Mouse (Mus musculus): ENCODE results near the gene Ripor2. TPM values are rescaled to one million over a fixed set of nuclear protein-coding genes. Genes with fewer than 3 reads are reported as not detected.
A peak's percentile ranks its signal among the peaks of the same experiment; 100 is the strongest.
"Not testable (repeated sequence)": the region's sequence is repeated elsewhere in the genome, so short reads cannot be mapped to it uniquely, and the experiment has no call there.

Gene Ripor2
- polyA plus RNA-seq, 1 experiment from 2014 or later, result 10.4 TPM

GRCm38 (mm10) chr13:24761083-24761402, 179.1 kb downstream of the Ripor2 start:
- ATAC-seq (ENCODE audit: low FRiP score), result no peak
- Histone ChIP-seq H3K4me3 (ENCODE audit: low read depth, low read length) (peak overlapping the region; percentile 95), H3K4me2 (replicated peaks; ENCODE audit: low read depth, low read length) (peak overlapping the region; percentile 69), H3K4me1 (replicated peaks; ENCODE audit: control insufficient read depth, insufficient read depth, low read length) (no peaks in the 10 kb centered on the region), H3K9ac (ENCODE audit: low read depth, low read length) (peak overlapping the region; percentile 82), H3K27me3 (ENCODE audit: control insufficient read depth, insufficient read depth, low read length) (no peaks in the 10 kb centered on the region), H3K9me3 (ENCODE audit: control insufficient read depth, low read length) (no peaks in the 10 kb centered on the region), H3K27ac (ENCODE audit: low read depth, low read length) (no peak overlapping the region), H3K36me3 (ENCODE audit: control insufficient read depth, insufficient read depth, low read length) (no peaks in the 10 kb centered on the region)
- DNase-seq (ENCODE audit: low spot score), result no peak
- 7% methylated on average over 10 of the region's 10 CpGs for WGBS

GRCm38 (mm10) chr13:24761403-24762227, 179.6 kb downstream of the Ripor2 start, which contains the start of gene Gmnn:
TSS of gene Gmnn (minus strand) at chr13:24761923.
- DNase-seq (ENCODE audit: low spot score), result peak; percentile 92
- Histone ChIP-seq H3K4me3 (ENCODE audit: low read depth, low read length) (peak within 1 kb of the TSS; percentile 95), H3K36me3 (ENCODE audit: control insufficient read depth, insufficient read depth, low read length) (no peaks in the 10 kb centered on the region), H3K4me1 (replicated peaks; ENCODE audit: control insufficient read depth, insufficient read depth, low read length) (no peaks in the 10 kb centered on the region), H3K4me2 (replicated peaks; ENCODE audit: low read depth, low read length) (peak within 1 kb of the TSS; percentile 69), H3K9me3 (ENCODE audit: control insufficient read depth, low read length) (no peaks in the 10 kb centered on the region), H3K9ac (ENCODE audit: low read depth, low read length) (peak within 1 kb of the TSS; percentile 82), H3K27me3 (ENCODE audit: control insufficient read depth, insufficient read depth, low read length) (no peaks in the 10 kb centered on the region), H3K27ac (ENCODE audit: low read depth, low read length) (peak within 1 kb of the TSS; percentile 83)
- peak; percentile 99 for ATAC-seq (ENCODE audit: low FRiP score)
- WGBS, result under 1% methylated on average over 74 of the region's 79 CpGs

DNA sequence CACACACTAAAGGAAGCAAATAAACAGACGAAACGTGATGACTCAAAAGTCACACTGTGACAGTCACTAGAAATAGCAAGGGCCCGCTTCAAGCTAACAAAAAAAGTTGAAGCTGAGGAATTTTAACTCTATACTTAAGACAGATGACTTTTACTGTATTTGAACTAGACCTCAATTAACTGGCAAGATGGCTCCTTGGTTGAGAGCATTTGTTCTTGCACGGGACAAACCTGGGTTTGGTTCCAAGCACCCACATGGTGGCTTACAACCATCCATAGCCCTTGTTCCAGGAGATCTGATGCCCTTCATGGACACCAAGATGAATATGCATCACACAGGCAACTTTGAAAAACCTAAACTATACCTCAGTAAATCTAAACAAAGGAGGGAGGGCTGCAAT, 180.3 kb downstream of the Ripor2 start:
- H3K4me1 ChIP-seq (replicated peaks; ENCODE audit: control insufficient read depth, insufficient read depth, low read length), result no peaks in the 10 kb centered on the region
- H3K9ac ChIP-seq (ENCODE audit: low read depth, low read length), result peak overlapping the region; percentile 82; the same call in 1 of the 2 replicates
- H3K36me3 ChIP-seq (ENCODE audit: control insufficient read depth, insufficient read depth, low read length), result no peaks in the 10 kb centered on the region
- peak overlapping the region; percentile 95 for H3K4me3 ChIP-seq (ENCODE audit: low read depth, low read length)
- no peak overlapping the region for H3K27ac ChIP-seq (ENCODE audit: low read depth, low read length)
- H3K27me3 ChIP-seq (ENCODE audit: control insufficient read depth, insufficient read depth, low read length), result no peaks in the 10 kb centered on the region
- no peak for ATAC-seq (ENCODE audit: low FRiP score)
- no peak for DNase-seq (ENCODE audit: low spot score)
- WGBS, result 35% methylated on average over 4 of the region's 4 CpGs
- H3K4me2 ChIP-seq (replicated peaks; ENCODE audit: low read depth, low read length), result peak overlapping the region; percentile 69
- H3K9me3 ChIP-seq (ENCODE audit: control insufficient read depth, low read length), result no peaks in the 10 kb centered on the region

DNA sequence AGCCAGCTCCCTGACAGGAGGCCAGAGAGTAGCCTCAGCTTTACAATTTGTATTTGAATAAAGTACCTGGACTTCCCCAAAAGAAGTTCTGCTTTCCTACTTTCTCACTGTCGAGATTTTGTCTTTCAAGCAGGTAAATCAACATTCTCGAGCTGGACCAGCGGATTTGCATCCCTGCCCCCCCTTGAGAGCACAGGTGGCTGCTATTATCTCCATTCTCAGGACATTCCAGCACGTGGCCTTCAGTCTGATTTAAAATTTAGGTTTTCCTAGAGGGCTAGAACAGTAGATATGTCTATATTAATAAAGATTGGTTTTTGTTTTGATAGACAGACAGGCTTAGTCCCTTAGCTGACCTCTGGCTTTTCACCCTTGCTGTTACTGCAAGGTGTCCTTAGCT, 185.8 kb downstream of the Ripor2 start:
- H3K9me3 ChIP-seq (ENCODE audit: control insufficient read depth, low read length); H3K4me3 ChIP-seq (ENCODE audit: low read depth, low read length); DNase-seq (ENCODE audit: low spot score); H3K4me2 ChIP-seq (replicated peaks; ENCODE audit: low read depth, low read length); H3K36me3 ChIP-seq (ENCODE audit: control insufficient read depth, insufficient read depth, low read length); ATAC-seq (ENCODE audit: low FRiP score); H3K9ac ChIP-seq (ENCODE audit: low read depth, low read length); H3K27me3 ChIP-seq (ENCODE audit: control insufficient read depth, insufficient read depth, low read length); H3K27ac ChIP-seq (ENCODE audit: low read depth, low read length); H3K4me1 ChIP-seq (replicated peaks; ENCODE audit: control insufficient read depth, insufficient read depth, low read length): not testable (repeated sequence)
- WGBS, result 74% methylated on average over 4 of the region's 4 CpGs

DNA sequence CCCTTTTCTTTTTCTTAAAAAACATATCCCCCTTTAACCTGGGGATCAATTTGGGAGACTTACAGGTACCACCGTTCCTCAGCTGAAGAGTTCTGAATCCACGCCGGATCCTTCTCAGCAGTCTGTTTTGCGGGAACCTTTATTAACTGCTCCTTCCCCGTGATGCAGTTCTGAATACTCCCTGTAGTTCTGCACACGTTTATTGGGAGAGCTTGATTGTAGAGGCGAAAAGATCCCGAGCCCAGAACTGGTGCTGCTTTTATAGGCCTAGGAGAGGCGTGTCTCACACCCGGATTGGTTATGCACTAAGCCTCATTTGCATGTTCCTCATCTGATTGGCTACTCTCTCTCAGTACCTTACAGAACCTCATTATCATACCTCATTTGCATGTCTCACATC, 189.5 kb downstream of the Ripor2 start:
- H3K27ac ChIP-seq (ENCODE audit: low read depth, low read length); ATAC-seq (ENCODE audit: low FRiP score); H3K27me3 ChIP-seq (ENCODE audit: control insufficient read depth, insufficient read depth, low read length); DNase-seq (ENCODE audit: low spot score); H3K36me3 ChIP-seq (ENCODE audit: control insufficient read depth, insufficient read depth, low read length); H3K9me3 ChIP-seq (ENCODE audit: control insufficient read depth, low read length); H3K4me2 ChIP-seq (replicated peaks; ENCODE audit: low read depth, low read length); H3K4me3 ChIP-seq (ENCODE audit: low read depth, low read length); H3K4me1 ChIP-seq (replicated peaks; ENCODE audit: control insufficient read depth, insufficient read depth, low read length); H3K9ac ChIP-seq (ENCODE audit: low read depth, low read length): not testable (repeated sequence)
- WGBS, result 94% methylated on average over 10 of the region's 10 CpGs

GRCm38 (mm10) chr13:24776146-24776844, 194.3 kb downstream of the Ripor2 start:
- Histone ChIP-seq H3K9me3 (ENCODE audit: control insufficient read depth, low read length) (no peaks in the 10 kb centered on the region), H3K9ac (ENCODE audit: low read depth, low read length) (no peak overlapping the region), H3K4me3 (ENCODE audit: low read depth, low read length) (no peak overlapping the region), H3K27me3 (ENCODE audit: control insufficient read depth, insufficient read depth, low read length) (no peaks in the 10 kb centered on the region), H3K4me1 (replicated peaks; ENCODE audit: control insufficient read depth, insufficient read depth, low read length) (no peaks in the 10 kb centered on the region), H3K27ac (ENCODE audit: low read depth, low read length) (no peak overlapping the region), H3K4me2 (replicated peaks; ENCODE audit: low read depth, low read length) (no peak overlapping the region), H3K36me3 (ENCODE audit: control insufficient read depth, insufficient read depth, low read length) (no peaks in the 10 kb centered on the region)
- 59% methylated on average over 7 of the region's 7 CpGs for WGBS
- DNase-seq (ENCODE audit: low spot score) (peak; percentile 75), ATAC-seq (ENCODE audit: low FRiP score) (no peak)

DNA sequence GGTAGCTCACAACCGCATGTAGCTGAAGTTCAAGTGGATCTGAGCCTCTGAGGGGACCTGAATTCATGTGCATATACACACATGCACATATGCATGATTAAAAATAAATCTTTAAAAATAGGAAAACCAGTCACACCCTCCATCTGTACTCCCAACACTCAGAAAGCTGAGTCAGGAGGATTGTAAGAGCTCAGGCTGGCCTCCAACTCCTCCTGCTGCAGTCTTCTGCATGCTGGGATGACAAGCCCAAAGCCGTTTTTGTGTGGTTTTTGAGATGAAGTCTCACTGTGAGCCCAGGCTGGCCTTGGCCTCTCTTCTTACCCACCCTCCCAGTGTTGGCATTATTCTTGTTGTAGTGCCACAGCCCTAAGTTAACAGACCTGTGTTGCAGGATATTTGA, 196.0 kb downstream of the Ripor2 start:
- Histone ChIP-seq H3K4me1 (replicated peaks; ENCODE audit: control insufficient read depth, insufficient read depth, low read length) (no peaks in the 10 kb centered on the region), H3K9me3 (ENCODE audit: control insufficient read depth, low read length) (no peaks in the 10 kb centered on the region), H3K4me3 (ENCODE audit: low read depth, low read length) (no peak overlapping the region), H3K4me2 (replicated peaks; ENCODE audit: low read depth, low read length) (no peak overlapping the region), H3K9ac (ENCODE audit: low read depth, low read length) (no peak overlapping the region), H3K27ac (ENCODE audit: low read depth, low read length) (no peak overlapping the region), H3K27me3 (ENCODE audit: control insufficient read depth, insufficient read depth, low read length) (no peaks in the 10 kb centered on the region), H3K36me3 (ENCODE audit: control insufficient read depth, insufficient read depth, low read length) (no peaks in the 10 kb centered on the region)
- no peak for ATAC-seq (ENCODE audit: low FRiP score)
- 74% methylated on average over 2 of the region's 2 CpGs for WGBS
- DNase-seq (ENCODE audit: low spot score), result no peak

- no peak for ATAC-seq (ENCODE audit: low FRiP score)
- DNase-seq (ENCODE audit: low spot score), result no peak
- no peak overlapping the region for H3K9ac ChIP-seq (ENCODE audit: low read depth, low read length)
- no peak overlapping the region for H3K4me2 ChIP-seq (replicated peaks; ENCODE audit: low read depth, low read length)
- no peak overlapping the region for H3K27ac ChIP-seq (ENCODE audit: low read depth, low read length)
- 86% methylated on average over 8 of the region's 8 CpGs for WGBS
- no peaks in the 10 kb centered on the region for H3K9me3 ChIP-seq (ENCODE audit: control insufficient read depth, low read length)
- no peak overlapping the region for H3K4me3 ChIP-seq (ENCODE audit: low read depth, low read length)
- no peaks in the 10 kb centered on the region for H3K27me3 ChIP-seq (ENCODE audit: control insufficient read depth, insufficient read depth, low read length)
- H3K36me3 ChIP-seq (ENCODE audit: control insufficient read depth, insufficient read depth, low read length), result no peaks in the 10 kb centered on the region
- no peaks in the 10 kb centered on the region for H3K4me1 ChIP-seq (replicated peaks; ENCODE audit: control insufficient read depth, insufficient read depth, low read length)
Measured at GRCm38 (mm10) chr13:24778706-24779380, 196.9 kb downstream of the Ripor2 start.
